Mouse (Mus musculus): Measurements from ENCODE around the gene Hist1h2af. TPM values are rescaled to one million over a fixed set of nuclear protein-coding genes. Genes with fewer than 3 reads are reported as not detected.

The Hist1h2af gene
- polyA plus RNA-seq, 1 experiment, result 2.4 TPM

DNA sequence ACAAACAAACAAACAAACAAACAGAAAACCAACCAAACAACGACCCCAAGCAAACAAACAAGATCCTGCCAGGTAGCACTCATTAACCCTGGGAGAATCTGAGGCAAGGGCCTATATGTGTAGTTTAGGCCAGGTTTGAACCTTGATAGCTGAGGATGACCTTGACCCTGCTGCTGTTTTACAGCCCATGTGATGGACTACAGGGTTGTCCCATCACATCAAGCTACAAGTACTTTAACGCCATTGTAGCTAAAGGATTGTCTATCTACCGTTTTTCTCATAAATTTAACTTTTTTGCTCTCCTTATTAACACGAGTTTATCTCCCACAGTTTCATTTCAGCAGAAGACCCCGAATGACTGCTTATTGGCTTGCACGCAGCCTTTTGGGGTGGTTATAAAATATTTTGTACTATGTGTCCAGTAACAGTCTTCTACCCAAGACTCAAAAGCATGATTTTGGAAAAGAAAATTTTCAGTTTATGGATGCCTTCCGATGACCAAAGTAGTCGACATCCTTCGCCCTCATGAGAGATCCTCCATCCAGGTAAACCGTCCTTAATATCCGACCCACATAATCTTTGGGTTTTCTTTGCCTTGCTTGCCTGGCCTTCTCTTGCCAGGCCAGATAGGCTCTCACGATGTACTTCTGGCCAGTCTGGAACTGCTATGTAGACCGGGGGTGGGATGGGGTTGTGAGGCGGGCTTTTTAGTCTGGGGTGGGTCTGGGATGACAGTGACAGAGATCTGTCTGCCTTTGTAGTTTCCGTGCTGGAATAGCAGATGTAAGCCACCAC is 17.7 kb upstream of the Hist1h2af start:
- H3K27me3 ChIP-seq (ENCODE audit: control insufficient read depth, insufficient read depth, low read length), result no peaks in the 10 kb centered on the region
- TF ChIP-seq POLR2A (IDR thresholded peaks at IDR 0.05; ENCODE audit: borderline replicate concordance, insufficient read depth, low read length) (no peak), CTCF (IDR thresholded peaks at IDR 0.05; ENCODE audit: borderline replicate concordance, insufficient read depth, low read depth, low read length) (no peak)
- H3K27ac ChIP-seq (ENCODE audit: insufficient read depth, low read length), result no peak overlapping the region
- peak overlapping the region; percentile 38 for H3K4me3 ChIP-seq (replicated peaks; ENCODE audit: insufficient read depth, low read depth, low read length)
- H3K4me1 ChIP-seq (ENCODE audit: control insufficient read depth, insufficient read depth, low read length), result no peaks in the 10 kb centered on the region
- whole genome bisulfite sequencing, result 56% methylated on average over 15 of the region's 15 CpGs
- DNase-seq, result no peak

DNA sequence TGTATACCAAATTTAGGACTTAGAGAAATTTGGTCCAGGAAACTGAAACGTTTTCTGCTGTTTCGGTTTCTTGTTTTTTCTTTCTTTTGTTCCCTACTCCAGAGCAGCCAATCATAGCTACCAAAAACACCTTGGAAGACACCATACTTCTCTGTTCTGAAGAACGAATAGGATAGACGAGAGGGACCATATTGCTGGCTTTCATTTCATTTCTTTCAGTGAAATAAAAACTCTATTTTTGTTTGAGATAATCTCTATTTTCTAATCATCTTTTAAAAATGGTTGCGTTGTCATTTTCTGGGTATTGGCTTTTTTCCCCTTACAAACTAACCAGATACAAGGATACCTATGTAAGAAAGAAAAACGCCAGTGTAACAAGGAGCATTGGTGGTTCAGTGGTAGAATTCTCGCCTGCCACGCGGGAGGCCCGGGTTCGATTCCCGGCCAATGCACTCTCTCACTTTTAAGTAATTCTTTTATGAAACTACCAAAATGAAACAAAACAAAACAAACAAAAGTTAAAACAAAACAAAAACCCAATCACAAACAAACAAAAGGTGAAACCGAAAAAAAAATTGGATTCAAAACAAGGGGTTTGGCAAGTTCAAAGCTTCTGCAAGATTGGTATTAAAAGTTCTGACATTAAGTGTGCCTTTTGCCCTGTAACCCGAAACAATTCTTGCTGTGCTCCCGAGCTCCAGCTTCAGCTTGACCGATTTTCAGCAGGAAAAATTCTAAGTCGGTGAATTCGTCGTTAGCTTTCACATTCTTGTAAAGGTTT is 16.7 kb upstream of the Hist1h2af start:
- WGBS, result under 1% methylated on average over 19 of the region's 19 CpGs
- H3K27ac ChIP-seq (ENCODE audit: insufficient read depth, low read length), result no peak overlapping the region

DNA sequence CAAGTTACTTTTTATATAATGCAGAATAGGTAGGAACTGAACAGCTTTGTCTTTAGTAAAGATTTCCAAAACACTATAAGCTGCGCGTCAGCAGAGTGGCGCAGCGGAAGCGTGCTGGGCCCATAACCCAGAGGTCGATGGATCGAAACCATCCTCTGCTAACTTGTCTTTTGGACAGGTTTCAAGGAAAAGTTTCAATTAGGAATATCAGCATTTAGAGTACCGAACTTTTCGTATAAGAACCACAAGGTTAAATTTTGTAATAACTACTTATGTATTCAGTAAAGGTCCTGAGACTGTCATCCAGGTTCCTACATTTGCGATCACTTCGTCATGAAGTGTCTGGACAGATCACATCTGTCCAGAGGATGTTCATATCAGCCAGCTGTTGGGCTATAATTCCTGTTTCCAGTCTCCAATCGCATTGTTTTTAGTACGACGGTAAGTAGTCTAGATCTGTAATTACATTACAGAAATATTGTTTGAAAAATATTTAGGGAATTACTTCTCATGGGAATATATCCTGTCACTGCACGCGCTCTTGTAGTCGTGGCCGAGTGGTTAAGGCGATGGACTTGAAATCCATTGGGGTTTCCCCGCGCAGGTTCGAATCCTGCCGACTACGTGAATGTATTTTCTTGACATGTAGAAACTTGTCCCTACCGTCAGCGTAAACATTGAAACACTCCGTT is 16.0 kb upstream of the Hist1h2af start:
- H3K4me3 ChIP-seq (replicated peaks; ENCODE audit: insufficient read depth, low read depth, low read length), result peak overlapping the region; percentile 63
- no peaks in the 10 kb centered on the region for H3K27me3 ChIP-seq (ENCODE audit: control insufficient read depth, insufficient read depth, low read length)
- H3K4me1 ChIP-seq (ENCODE audit: control insufficient read depth, insufficient read depth, low read length), result no peaks in the 10 kb centered on the region
- under 1% methylated on average over 27 of the region's 27 CpGs for WGBS
- TF ChIP-seq POLR2A (IDR thresholded peaks at IDR 0.05; ENCODE audit: borderline replicate concordance, insufficient read depth, low read length) (no peak), CTCF (IDR thresholded peaks at IDR 0.05; ENCODE audit: borderline replicate concordance, insufficient read depth, low read depth, low read length) (no peak)
- peak; percentile 83 to 92 for DNase-seq
- H3K27ac ChIP-seq (ENCODE audit: insufficient read depth, low read length), result no peak overlapping the region

More for the DNA sequence above, 16.7 kb upstream of the Hist1h2af start:
- H3K4me1 ChIP-seq (ENCODE audit: control insufficient read depth, insufficient read depth, low read length), result no peaks in the 10 kb centered on the region
- H3K4me3 ChIP-seq (replicated peaks; ENCODE audit: insufficient read depth, low read depth, low read length), result peak overlapping the region; percentile 63
- DNase-seq, result peak; percentile 74 to 82
- no peaks in the 10 kb centered on the region for H3K27me3 ChIP-seq (ENCODE audit: control insufficient read depth, insufficient read depth, low read length)
- TF ChIP-seq CTCF (IDR thresholded peaks at IDR 0.05; ENCODE audit: borderline replicate concordance, insufficient read depth, low read depth, low read length), result no peak
- TF ChIP-seq POLR2A (IDR thresholded peaks at IDR 0.05; ENCODE audit: borderline replicate concordance, insufficient read depth, low read length), result no peak

DNA sequence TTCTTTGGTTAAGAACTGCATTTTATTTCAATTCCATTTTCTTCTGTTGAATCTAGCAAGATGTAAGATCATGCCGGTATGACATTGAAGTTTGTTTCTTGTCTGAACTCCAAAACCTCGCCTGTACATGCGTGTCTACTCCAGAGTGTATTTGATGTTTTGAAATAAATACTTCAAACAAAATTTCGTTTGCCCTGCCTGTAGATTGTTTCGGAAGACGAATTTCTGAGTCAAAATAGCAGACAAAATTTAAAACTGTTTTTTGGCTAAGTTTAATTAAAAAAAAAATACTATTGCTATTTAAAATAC is 15.5 kb upstream of the Hist1h2af start:
- peak overlapping the region; percentile 48 for H3K4me3 ChIP-seq (replicated peaks; ENCODE audit: insufficient read depth, low read depth, low read length)
- no peak overlapping the region for H3K27ac ChIP-seq (ENCODE audit: insufficient read depth, low read length)
- TF ChIP-seq CTCF (IDR thresholded peaks at IDR 0.05; ENCODE audit: borderline replicate concordance, insufficient read depth, low read depth, low read length) (no peak), POLR2A (IDR thresholded peaks at IDR 0.05; ENCODE audit: borderline replicate concordance, insufficient read depth, low read length) (no peak)
- WGBS, result under 1% methylated on average over 6 of the region's 6 CpGs
- H3K4me1 ChIP-seq (ENCODE audit: control insufficient read depth, insufficient read depth, low read length), result no peaks in the 10 kb centered on the region
- no peaks in the 10 kb centered on the region for H3K27me3 ChIP-seq (ENCODE audit: control insufficient read depth, insufficient read depth, low read length)
- DNase-seq, result no peak

DNA sequence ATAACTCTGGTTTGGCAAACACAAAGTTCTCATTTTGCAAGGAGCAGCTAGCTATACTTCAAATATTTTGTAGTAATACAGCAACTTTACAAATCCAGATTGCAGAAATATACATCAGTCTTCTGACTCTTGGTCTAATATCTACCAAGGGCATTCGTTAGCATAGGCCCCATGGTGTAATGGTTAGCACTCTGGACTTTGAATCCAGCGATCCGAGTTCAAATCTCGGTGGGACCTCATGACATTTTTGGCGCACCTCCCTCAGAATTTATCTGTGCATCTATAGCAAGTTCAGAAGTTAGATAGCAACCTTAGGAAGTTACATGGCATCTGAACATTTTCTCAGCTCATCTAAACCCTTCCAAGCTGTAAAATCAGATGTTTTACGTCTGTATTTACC is 14.8 kb upstream of the Hist1h2af start:
- Histone ChIP-seq H3K27me3 (ENCODE audit: control insufficient read depth, insufficient read depth, low read length) (no peaks in the 10 kb centered on the region), H3K4me3 (replicated peaks; ENCODE audit: insufficient read depth, low read depth, low read length) (peak overlapping the region; percentile 18), H3K27ac (ENCODE audit: insufficient read depth, low read length) (no peak overlapping the region), H3K4me1 (ENCODE audit: control insufficient read depth, insufficient read depth, low read length) (no peaks in the 10 kb centered on the region)
- TF ChIP-seq POLR2A (IDR thresholded peaks at IDR 0.05; ENCODE audit: borderline replicate concordance, insufficient read depth, low read length), result no peak
- no peak for TF ChIP-seq CTCF (IDR thresholded peaks at IDR 0.05; ENCODE audit: borderline replicate concordance, insufficient read depth, low read depth, low read length)
- 0% methylated on average over 6 of the region's 6 CpGs for WGBS
- DNase-seq, result peak; percentile 75 to 81

DNA sequence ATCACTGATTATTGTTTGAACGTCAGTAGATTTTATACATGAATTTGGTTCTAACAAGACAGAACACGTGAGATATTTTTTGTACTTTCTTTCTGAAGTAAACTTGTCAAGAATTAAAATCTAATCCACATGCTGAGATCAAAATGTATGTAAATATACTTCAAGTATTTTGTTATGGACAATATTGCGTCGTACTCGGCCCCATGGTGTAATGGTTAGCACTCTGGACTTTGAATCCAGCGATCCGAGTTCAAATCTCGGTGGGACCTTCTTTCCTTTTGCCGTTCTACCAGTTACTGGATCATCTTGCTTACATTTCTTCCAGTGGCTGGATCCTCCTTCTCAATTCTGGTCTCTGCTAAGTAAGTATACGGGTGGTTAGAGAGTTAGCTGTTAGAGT is 14.3 kb upstream of the Hist1h2af start:
- Histone ChIP-seq H3K27ac (ENCODE audit: insufficient read depth, low read length) (no peak overlapping the region), H3K4me1 (ENCODE audit: control insufficient read depth, insufficient read depth, low read length) (no peaks in the 10 kb centered on the region), H3K4me3 (replicated peaks; ENCODE audit: insufficient read depth, low read depth, low read length) (peak overlapping the region; percentile 42), H3K27me3 (ENCODE audit: control insufficient read depth, insufficient read depth, low read length) (no peaks in the 10 kb centered on the region)
- no peak for TF ChIP-seq CTCF (IDR thresholded peaks at IDR 0.05; ENCODE audit: borderline replicate concordance, insufficient read depth, low read depth, low read length)
- no peak for TF ChIP-seq POLR2A (IDR thresholded peaks at IDR 0.05; ENCODE audit: borderline replicate concordance, insufficient read depth, low read length)
- WGBS, result 2% methylated on average over 10 of the region's 10 CpGs
- DNase-seq, result peak; percentile 76 to 79

DNA sequence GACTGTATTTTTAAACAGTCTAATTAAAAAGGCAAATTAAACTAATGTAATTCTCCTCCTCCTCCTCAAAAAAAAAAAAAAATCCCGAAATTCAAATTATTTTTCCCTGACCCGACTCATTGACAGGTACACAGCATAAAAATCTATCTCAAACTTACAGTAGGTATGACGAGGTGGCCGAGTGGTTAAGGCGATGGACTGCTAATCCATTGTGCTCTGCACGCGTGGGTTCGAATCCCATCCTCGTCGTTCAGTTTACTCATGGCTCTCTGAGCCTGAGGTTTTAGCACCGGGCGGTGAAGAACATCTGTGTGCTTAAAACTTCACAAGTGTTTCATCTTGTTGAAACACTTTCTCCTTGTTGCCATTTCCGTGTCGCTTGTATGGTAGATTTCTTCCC is 12.0 kb upstream of the Hist1h2af start:
- H3K4me1 ChIP-seq (ENCODE audit: control insufficient read depth, insufficient read depth, low read length), result no peaks in the 10 kb centered on the region
- TF ChIP-seq CTCF (IDR thresholded peaks at IDR 0.05; ENCODE audit: borderline replicate concordance, insufficient read depth, low read depth, low read length) (no peak), POLR2A (IDR thresholded peaks at IDR 0.05; ENCODE audit: borderline replicate concordance, insufficient read depth, low read length) (no peak)
- no peaks in the 10 kb centered on the region for H3K27me3 ChIP-seq (ENCODE audit: control insufficient read depth, insufficient read depth, low read length)
- 5% methylated on average over 14 of the region's 14 CpGs for WGBS
- no peak overlapping the region for H3K4me3 ChIP-seq (replicated peaks; ENCODE audit: insufficient read depth, low read depth, low read length)
- no peak overlapping the region for H3K27ac ChIP-seq (ENCODE audit: insufficient read depth, low read length)
- DNase-seq, result peak; percentile 73 to 77

All from cerebellum, adult 2 months (tissue).